Mouse (Mus musculus): ENCODE data around the gene Insc. TPM values are rescaled to one million over a fixed set of nuclear protein-coding genes. Genes with fewer than 3 reads are reported as not detected.

Insc gene
- polyA plus RNA-seq, 1 experiment from 2014 or later: 22.0 TPM

DNA sequence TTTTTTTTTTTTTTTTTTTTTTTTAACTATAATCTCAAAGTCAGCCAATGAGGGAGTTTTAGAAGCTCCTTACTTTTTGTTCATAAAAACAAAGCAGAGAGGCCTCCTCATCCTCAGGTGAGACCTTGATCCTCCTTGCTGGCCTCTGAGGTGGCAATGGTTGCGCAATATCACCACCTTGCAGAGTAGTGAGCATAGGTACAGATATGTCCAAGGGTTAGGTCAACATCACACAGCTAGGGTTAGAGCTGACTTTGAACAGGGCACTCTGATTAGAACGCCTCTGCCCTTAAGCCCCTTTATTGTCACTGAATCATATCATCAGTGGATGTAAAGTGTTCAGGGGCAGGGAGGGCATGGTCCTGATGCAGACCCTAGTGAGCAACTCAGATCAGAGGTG lies 131.1 kb downstream of the Insc start:
- no peak overlapping the region for H3K27ac ChIP-seq (replicated peaks)
- no peak overlapping the region for H3K9ac ChIP-seq
- no peaks in the 10 kb centered on the region for H3K27me3 ChIP-seq
- no peaks in the 10 kb centered on the region for H3K36me3 ChIP-seq (replicated peaks)
- no peak overlapping the region for H3K4me3 ChIP-seq (replicated peaks)
- H3K4me2 ChIP-seq: no peak overlapping the region
- ATAC-seq (ENCODE audit: insufficient read depth): no peak
- no peaks in the 10 kb centered on the region for H3K4me1 ChIP-seq (replicated peaks)
- no peaks in the 10 kb centered on the region for H3K9me3 ChIP-seq (replicated peaks)
- WGBS (ENCODE audit: insufficient replicate concordance): 60% methylated on average over 2 of the region's 2 CpGs

DNA sequence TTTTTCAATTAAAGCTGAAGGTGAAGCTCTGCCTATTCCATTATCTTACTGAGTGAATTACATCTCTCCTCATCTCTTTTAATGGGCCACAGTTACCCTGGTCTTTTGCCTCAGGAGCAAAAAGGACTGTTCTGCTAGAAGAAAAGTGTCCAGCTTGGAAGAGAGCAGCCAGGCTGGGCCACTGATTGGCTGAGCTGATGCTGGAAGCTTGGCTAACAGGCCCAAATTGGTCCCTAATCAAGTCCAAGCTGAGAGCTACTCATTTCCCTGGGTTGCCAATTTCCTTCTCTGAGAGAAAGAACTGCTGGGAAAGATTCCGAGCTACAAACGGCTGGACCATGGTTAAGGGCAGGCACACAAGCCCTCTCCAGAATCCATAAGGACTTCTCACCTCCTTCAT lies 140.1 kb downstream of the Insc start:
- 71% methylated on average over 2 of the region's 2 CpGs for WGBS (ENCODE audit: insufficient replicate concordance)
- Histone ChIP-seq H3K4me1 (replicated peaks) (no peaks in the 10 kb centered on the region), H3K9ac (no peak overlapping the region), H3K9me3 (replicated peaks) (no peaks in the 10 kb centered on the region), H3K36me3 (replicated peaks) (no peaks in the 10 kb centered on the region), H3K27me3 (no peaks in the 10 kb centered on the region), H3K4me3 (replicated peaks) (no peak overlapping the region), H3K4me2 (no peak overlapping the region), H3K27ac (replicated peaks) (no peak overlapping the region)
- no peak for ATAC-seq (ENCODE audit: insufficient read depth)

DNA sequence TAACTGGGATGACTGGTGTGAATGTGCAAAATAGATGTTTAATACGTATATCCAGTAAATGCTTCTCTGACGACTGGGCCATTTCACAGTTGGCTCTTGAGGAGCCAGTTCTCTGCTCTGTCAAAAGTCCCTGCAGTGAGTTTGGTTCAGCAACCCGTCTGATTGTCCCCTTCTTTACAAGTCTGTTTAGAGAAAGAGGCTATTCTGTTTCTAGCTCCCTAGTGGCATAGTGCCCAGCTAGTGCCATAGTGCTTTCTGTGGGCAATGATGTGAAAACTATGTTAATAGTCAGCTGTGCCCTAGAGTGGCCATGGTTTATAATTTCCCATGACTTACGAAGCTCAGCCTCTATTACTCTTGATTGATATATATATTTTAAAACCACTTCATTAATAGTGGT lies 143.4 kb downstream of the Insc start:
- no peaks in the 10 kb centered on the region for H3K36me3 ChIP-seq (replicated peaks)
- H3K4me3 ChIP-seq (replicated peaks): no peak overlapping the region
- no peaks in the 10 kb centered on the region for H3K4me1 ChIP-seq (replicated peaks)
- H3K27ac ChIP-seq (replicated peaks): no peak overlapping the region
- no peaks in the 10 kb centered on the region for H3K9me3 ChIP-seq (replicated peaks)
- H3K27me3 ChIP-seq: no peaks in the 10 kb centered on the region
- no peak overlapping the region for H3K4me2 ChIP-seq
- WGBS (ENCODE audit: insufficient replicate concordance): 64% methylated on average over 4 of the region's 4 CpGs
- no peak overlapping the region for H3K9ac ChIP-seq
- ATAC-seq (ENCODE audit: insufficient read depth): no peak

DNA sequence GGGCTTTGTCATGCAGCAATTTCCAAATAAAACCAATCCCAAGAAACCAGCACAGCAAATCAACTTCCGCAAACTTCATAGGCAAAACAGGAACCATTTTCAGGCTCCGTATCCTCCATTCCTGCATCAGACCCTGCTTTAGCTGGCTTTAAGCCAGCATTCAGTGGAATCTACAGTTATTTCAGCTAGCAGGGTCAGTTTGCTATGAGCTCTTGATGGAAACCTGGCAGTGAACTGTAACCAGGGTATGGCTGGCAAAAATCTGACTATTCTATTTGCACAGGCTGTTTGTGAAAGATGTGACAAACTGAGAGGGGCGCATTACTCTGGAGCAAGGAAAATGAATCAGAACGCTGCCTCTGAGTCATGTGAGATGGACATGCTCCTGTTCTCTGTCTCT lies 146.7 kb downstream of the Insc start:
- WGBS (ENCODE audit: insufficient replicate concordance): 78% methylated on average over 4 of the region's 4 CpGs
- Histone ChIP-seq H3K4me1 (replicated peaks) (no peaks in the 10 kb centered on the region), H3K27ac (replicated peaks) (no peak overlapping the region), H3K9ac (no peak overlapping the region), H3K4me3 (replicated peaks) (no peak overlapping the region), H3K9me3 (replicated peaks) (no peaks in the 10 kb centered on the region), H3K36me3 (replicated peaks) (no peaks in the 10 kb centered on the region), H3K4me2 (no peak overlapping the region), H3K27me3 (no peaks in the 10 kb centered on the region)
- no peak for ATAC-seq (ENCODE audit: insufficient read depth)

DNA sequence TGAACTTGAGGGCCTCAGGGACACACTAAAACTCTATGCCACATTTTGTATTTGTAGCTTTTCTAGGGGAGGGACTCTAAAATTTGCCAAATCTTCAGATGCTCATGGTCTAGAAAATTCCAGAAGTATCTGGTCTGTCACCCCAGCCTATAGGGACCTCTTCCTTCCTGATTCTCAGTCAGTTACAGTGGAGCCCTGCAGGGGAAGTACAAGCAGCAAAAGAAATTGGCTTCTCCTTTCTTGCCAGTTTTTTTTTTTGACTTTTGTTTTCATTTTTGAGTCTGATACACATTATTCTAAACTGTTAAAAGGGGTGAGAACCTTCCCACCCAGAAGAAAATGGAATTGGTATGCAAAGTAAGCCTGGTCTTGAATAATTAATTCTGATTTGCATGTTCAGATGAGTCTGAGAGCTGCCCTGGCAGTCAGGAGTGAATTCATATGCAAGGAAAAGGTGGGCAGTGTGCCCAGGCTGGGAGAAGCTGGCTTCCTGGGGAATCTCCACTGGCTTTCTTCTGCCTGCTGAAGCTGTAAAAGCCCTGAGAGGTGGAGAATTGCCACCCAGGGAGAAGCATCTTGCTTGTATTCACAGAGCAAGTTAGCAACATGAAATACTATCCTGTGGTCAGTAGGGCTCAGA lies 149.2 kb downstream of the Insc start:
- H3K4me2 ChIP-seq: no peak overlapping the region

DNA sequence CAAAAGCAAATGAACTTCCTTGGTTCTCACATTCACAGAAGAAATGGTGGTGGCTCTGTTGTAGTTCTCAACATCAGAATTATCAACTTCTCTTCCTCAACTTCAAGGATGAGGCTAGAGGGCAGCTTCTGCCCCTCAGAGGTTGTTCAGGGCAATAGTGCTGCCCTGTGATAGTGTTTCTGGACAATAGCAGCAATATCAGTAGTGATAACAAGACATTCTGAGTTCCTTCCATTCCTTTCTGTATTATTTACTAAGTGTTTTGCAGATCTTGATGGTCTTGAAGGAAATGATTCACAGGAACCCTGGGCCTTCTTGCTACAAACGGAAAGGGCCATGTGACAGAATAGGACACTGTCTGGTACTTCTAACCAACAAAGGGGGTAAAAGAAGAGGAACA lies 150.4 kb downstream of the Insc start:
- Histone ChIP-seq H3K27ac (replicated peaks) (no peak overlapping the region), H3K9me3 (replicated peaks) (no peaks in the 10 kb centered on the region), H3K9ac (no peak overlapping the region), H3K4me2 (no peak overlapping the region), H3K36me3 (replicated peaks) (no peaks in the 10 kb centered on the region), H3K4me3 (replicated peaks) (no peak overlapping the region), H3K4me1 (replicated peaks) (no peaks in the 10 kb centered on the region), H3K27me3 (no peaks in the 10 kb centered on the region)
- WGBS (ENCODE audit: insufficient replicate concordance): 48% methylated on average over 1 of the region's 1 CpGs
- no peak for ATAC-seq (ENCODE audit: insufficient read depth)

More for the DNA sequence above, 149.2 kb downstream of the Insc start:
- H3K4me1 ChIP-seq (replicated peaks): no peaks in the 10 kb centered on the region
- no peaks in the 10 kb centered on the region for H3K36me3 ChIP-seq (replicated peaks)
- no peak overlapping the region for H3K9ac ChIP-seq
- H3K9me3 ChIP-seq (replicated peaks): no peaks in the 10 kb centered on the region
- H3K4me3 ChIP-seq (replicated peaks): no peak overlapping the region
- H3K27me3 ChIP-seq: no peaks in the 10 kb centered on the region
- ATAC-seq (ENCODE audit: insufficient read depth): no peak
- no peak overlapping the region for H3K27ac ChIP-seq (replicated peaks)

DNA sequence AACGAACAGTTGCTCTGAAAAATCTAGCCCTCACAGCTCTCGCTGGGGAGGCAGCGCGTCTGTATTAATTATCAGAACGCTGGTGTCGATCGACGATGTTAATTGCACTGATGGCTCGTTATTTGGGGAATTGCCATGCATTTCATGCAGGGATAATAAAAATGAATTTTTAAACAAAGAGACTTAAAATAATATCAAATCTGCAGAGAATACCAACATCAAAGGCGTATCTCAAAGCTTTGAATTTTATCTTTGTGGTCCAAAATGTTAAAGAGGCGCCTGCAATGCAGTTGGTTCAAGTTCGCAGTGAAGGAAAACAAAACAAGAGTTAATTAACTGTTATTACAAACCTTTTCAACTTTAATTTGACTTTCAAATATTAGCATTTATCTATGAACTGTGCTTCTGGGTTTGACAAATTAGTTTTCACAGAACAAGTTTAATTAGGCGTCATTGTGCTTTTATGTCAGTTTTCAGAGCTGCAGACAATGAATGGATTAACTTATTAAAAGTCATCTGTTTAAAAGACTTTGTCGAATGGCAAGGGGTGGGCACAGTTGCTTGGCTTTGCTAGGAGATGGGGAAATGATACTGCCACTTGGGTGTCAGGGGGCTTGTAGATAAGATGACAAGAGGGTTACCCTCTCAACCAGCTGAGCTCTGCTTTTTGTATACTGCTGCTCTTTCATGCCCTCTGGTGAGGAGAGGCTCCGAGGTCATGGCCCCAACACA lies 153.6 kb downstream of the Insc start:
- Histone ChIP-seq H3K9ac (no peak overlapping the region), H3K36me3 (replicated peaks) (no peaks in the 10 kb centered on the region), H3K27ac (replicated peaks) (no peak overlapping the region), H3K27me3 (no peaks in the 10 kb centered on the region), H3K9me3 (replicated peaks) (no peaks in the 10 kb centered on the region), H3K4me1 (replicated peaks) (no peaks in the 10 kb centered on the region), H3K4me3 (replicated peaks) (no peak overlapping the region), H3K4me2 (no peak overlapping the region)
- no peak for ATAC-seq (ENCODE audit: insufficient read depth)
- WGBS (ENCODE audit: insufficient replicate concordance): 73% methylated on average over 15 of the region's 15 CpGs

Other genes starting within 250 kb of the Insc start
- 1.3 and 1.5 TPM in 2 replicates for gene Cyp2r1, start 180.7 kb upstream of the Insc start, polyA plus RNA-seq (2015; fragmentation: Nextera tagmentation; extraction: Ambion mirVana)
- gene Calca, start 107.3 kb upstream of the Insc start, polyA plus RNA-seq (2015; fragmentation: Nextera tagmentation; extraction: Ambion mirVana): 0.10 TPM in 1 of 2 replicates, not detected in the other
- gene Calcb, start 25.1 kb upstream of the Insc start, polyA plus RNA-seq (2015; fragmentation: Nextera tagmentation; extraction: Ambion mirVana): not detected in 2 replicates